Mouse (Mus musculus): ENCODE measurements around the gene Ccdc114. TPM values are rescaled to one million over a fixed set of nuclear protein-coding genes. Genes with fewer than 3 reads are reported as not detected.
"Not testable (repeated sequence)": the region's sequence is repeated elsewhere in the genome, so short reads cannot be mapped to it uniquely, and the experiment has no call there.

The Ccdc114 gene
- polyA plus RNA-seq, 1 experiment from 2014 or later = 3.5 TPM

- Histone ChIP-seq H3K4me2 (peak overlapping the region; percentile 70), H3K9ac (peak overlapping the region; percentile 65; the same call in 1 of the 2 replicates), H3K4me3 (peak overlapping the region; percentile 60), H3K27me3 (no peaks in the 10 kb centered on the region), H3K9me3 (no peaks in the 10 kb centered on the region), H3K4me1 (peaks cover 79% of the 10 kb centered on the region), H3K27ac (peak overlapping the region; percentile 95), H3K36me3 (peaks cover 17% of the 10 kb centered on the region)
- ATAC-seq (ENCODE audit: insufficient number of reproducible peaks, low FRiP score, low TSS enrichment, low read depth) = no peak
- 52% methylated on average over 4 of the region's 4 CpGs for WGBS
Observed at GRCm38 (mm10) chr7:45919761-45920160, 4.1 kb upstream of the Ccdc114 start.

- H3K27ac ChIP-seq = peak overlapping the region; percentile 95
- H3K9me3 ChIP-seq = no peaks in the 10 kb centered on the region
- 0 out of 2 replicates have a peak, but pooled peaks have one; percentile 9 for ATAC-seq (ENCODE audit: insufficient number of reproducible peaks, low FRiP score, low TSS enrichment, low read depth)
- peaks cover 74% of the 10 kb centered on the region for H3K4me1 ChIP-seq
- H3K36me3 ChIP-seq = peaks cover 17% of the 10 kb centered on the region
- no peaks in the 10 kb centered on the region for H3K27me3 ChIP-seq
- peak overlapping the region; percentile 60 for H3K4me3 ChIP-seq
- WGBS = 21% methylated on average over 9 of the region's 9 CpGs
- peak overlapping the region; percentile 65 for H3K9ac ChIP-seq
- H3K4me2 ChIP-seq = peak overlapping the region; percentile 70
Observed at GRCm38 (mm10) chr7:45920583-45921241, 3.2 kb upstream of the Ccdc114 start.

GRCm38 (mm10) chr7:45921242-45921621 is 2.6 kb upstream of the Ccdc114 start, which contains the start of gene Emp3:
Gene Emp3, minus strand, starts transcription at chr7:45921404.
- 8% methylated on average over 9 of the region's 9 CpGs for WGBS
- no peaks in the 10 kb centered on the region for H3K27me3 ChIP-seq
- H3K4me1 ChIP-seq = peaks cover 69% of the 10 kb centered on the region
- H3K4me3 ChIP-seq = peak within 1 kb of the TSS; percentile 60
- H3K36me3 ChIP-seq = peaks cover 17% of the 10 kb centered on the region
- H3K9me3 ChIP-seq = no peaks in the 10 kb centered on the region
- peak; percentile 27; the same call in 1 of the 2 replicates for ATAC-seq (ENCODE audit: insufficient number of reproducible peaks, low FRiP score, low TSS enrichment, low read depth)
- H3K4me2 ChIP-seq = peak within 1 kb of the TSS; percentile 70
- H3K27ac ChIP-seq = peak within 1 kb of the TSS; percentile 95
- H3K9ac ChIP-seq = peak within 1 kb of the TSS; percentile 65

- Histone ChIP-seq H3K9me3 (no peaks in the 10 kb centered on the region), H3K4me2 (peak overlapping the region; percentile 67), H3K9ac (no peak overlapping the region), H3K4me3 (peak overlapping the region; percentile 43), H3K27ac (peak overlapping the region; percentile 95), H3K36me3 (peaks cover 17% of the 10 kb centered on the region), H3K4me1 (peaks cover 61% of the 10 kb centered on the region), H3K27me3 (peaks cover 1% of the 10 kb centered on the region; the same call in 1 of the 2 replicates)
- ATAC-seq (ENCODE audit: insufficient number of reproducible peaks, low FRiP score, low TSS enrichment, low read depth) = no peak
- WGBS = 70% methylated on average over 12 of the region's 12 CpGs
Observed at GRCm38 (mm10) chr7:45921950-45922600, 1.8 kb upstream of the Ccdc114 start.

- H3K4me2 ChIP-seq = peak overlapping the region; percentile 67
- H3K36me3 ChIP-seq = peaks cover 11% of the 10 kb centered on the region; the same call in 1 of the 2 replicates
- H3K9me3 ChIP-seq = no peaks in the 10 kb centered on the region
- under 1% methylated on average over 37 of the region's 37 CpGs for WGBS
- H3K9ac ChIP-seq = no peak overlapping the region
- H3K4me1 ChIP-seq = peaks cover 50% of the 10 kb centered on the region
- H3K27ac ChIP-seq = peak overlapping the region; percentile 95
- peak; percentile 86 for ATAC-seq (ENCODE audit: insufficient number of reproducible peaks, low FRiP score, low TSS enrichment, low read depth)
- H3K27me3 ChIP-seq = peaks cover 11% of the 10 kb centered on the region
- H3K4me3 ChIP-seq = peak overlapping the region; percentile 43
Observed at GRCm38 (mm10) chr7:45922928-45923761, 727 bp upstream of the Ccdc114 start.

- Histone ChIP-seq H3K27ac (peak overlapping the region; percentile 95), H3K4me3 (peak overlapping the region; percentile 43), H3K4me1 (peaks cover 43% of the 10 kb centered on the region), H3K27me3 (peaks cover 18% of the 10 kb centered on the region), H3K4me2 (peak overlapping the region; percentile 67), H3K36me3 (0 out of 2 replicates have a peak, but pooled peaks cover 3% of the 10 kb centered on the region), H3K9me3 (no peaks in the 10 kb centered on the region), H3K9ac (no peak overlapping the region; the same call in 1 of the 2 replicates)
- no peak for ATAC-seq (ENCODE audit: insufficient number of reproducible peaks, low FRiP score, low TSS enrichment, low read depth)
- 23% methylated on average over 14 of the region's 14 CpGs for WGBS
Observed at GRCm38 (mm10) chr7:45924429-45924816, 551 bp downstream of the Ccdc114 start.

GRCm38 (mm10) chr7:45928626-45929295 is 4.9 kb downstream of the Ccdc114 start:
- ATAC-seq (ENCODE audit: insufficient number of reproducible peaks, low FRiP score, low TSS enrichment, low read depth) = no peak
- Histone ChIP-seq H3K9me3 (no peaks in the 10 kb centered on the region), H3K27me3 (peaks cover 19% of the 10 kb centered on the region), H3K4me2 (0 out of 2 replicates have a peak overlapping the region, but pooled peaks have one; percentile 8), H3K9ac (no peak overlapping the region), H3K4me1 (peaks cover 11% of the 10 kb centered on the region), H3K4me3 (no peak overlapping the region), H3K27ac (no peak overlapping the region), H3K36me3 (no peaks in the 10 kb centered on the region)
- WGBS = 11% methylated on average over 19 of the region's 23 CpGs

- H3K4me3 ChIP-seq = no peak overlapping the region
- H3K9ac ChIP-seq = no peak overlapping the region
- no peak overlapping the region for H3K4me2 ChIP-seq
- no peaks in the 10 kb centered on the region for H3K9me3 ChIP-seq
- H3K27ac ChIP-seq = no peak overlapping the region
- ATAC-seq (ENCODE audit: insufficient number of reproducible peaks, low FRiP score, low TSS enrichment, low read depth) = no peak
- H3K4me1 ChIP-seq = peaks cover 2% of the 10 kb centered on the region; the same call in 1 of the 2 replicates
- no peaks in the 10 kb centered on the region for H3K36me3 ChIP-seq
- 72% methylated on average over 1 of the region's 1 CpGs for WGBS
- H3K27me3 ChIP-seq = peaks cover 19% of the 10 kb centered on the region
Observed at GRCm38 (mm10) chr7:45929688-45930087, 5.8 kb downstream of the Ccdc114 start.

GRCm38 (mm10) chr7:45933766-45934165 is 9.9 kb downstream of the Ccdc114 start:
- not testable (repeated sequence) for ATAC-seq (ENCODE audit: insufficient number of reproducible peaks, low FRiP score, low TSS enrichment, low read depth); H3K4me1 ChIP-seq; H3K4me3 ChIP-seq; H3K9me3 ChIP-seq; H3K4me2 ChIP-seq; H3K27me3 ChIP-seq; H3K9ac ChIP-seq; H3K27ac ChIP-seq; H3K36me3 ChIP-seq
- 86% methylated on average over 12 of the region's 12 CpGs for WGBS

GRCm38 (mm10) chr7:45935114-45935513 is 11.2 kb downstream of the Ccdc114 start:
- Histone ChIP-seq H3K4me1 (no peaks in the 10 kb centered on the region), H3K9ac (no peak overlapping the region), H3K4me3 (no peak overlapping the region), H3K4me2 (no peak overlapping the region), H3K9me3 (no peaks in the 10 kb centered on the region), H3K27me3 (no peaks in the 10 kb centered on the region), H3K27ac (no peak overlapping the region), H3K36me3 (no peaks in the 10 kb centered on the region)
- 19% methylated on average over 7 of the region's 7 CpGs for WGBS
- ATAC-seq (ENCODE audit: insufficient number of reproducible peaks, low FRiP score, low TSS enrichment, low read depth) = no peak

- Histone ChIP-seq H3K27me3 (no peaks in the 10 kb centered on the region), H3K9me3 (no peaks in the 10 kb centered on the region), H3K9ac (no peak overlapping the region), H3K27ac (no peak overlapping the region), H3K4me3 (no peak overlapping the region), H3K4me1 (no peaks in the 10 kb centered on the region), H3K4me2 (no peak overlapping the region), H3K36me3 (no peaks in the 10 kb centered on the region)
- WGBS = 50% methylated on average over 2 of the region's 2 CpGs
- ATAC-seq (ENCODE audit: insufficient number of reproducible peaks, low FRiP score, low TSS enrichment, low read depth) = no peak
Observed at GRCm38 (mm10) chr7:45939836-45940235, 16.0 kb downstream of the Ccdc114 start.
